Mouse (Mus musculus) duodenum, adult 2 months (tissue): ENCODE data around the gene Gm17571. TPM values are rescaled to one million over a fixed set of nuclear protein-coding genes. Genes with fewer than 3 reads are reported as not detected.

Experiments used
- polyA plus RNA-seq: library from polyadenylated mRNA; depleted of rRNA; stranded (reverse); fragments of >200 nt; gene quantifications from 2 replicates; pipeline ENCODE4 v1.2.3, GENCODE M21; 2012; ENCODE audit warnings: low replicate concordance; rRNA removed

The Gm17571 gene
- polyA plus RNA-seq = not detected in 2 replicates

GRCm38 (mm10) chr9:13446703-13447285 lies at the start of gene Gm17571:
Gene Gm17571 (minus strand): TSS chr9:13446753.

Other genes starting within 250 kb of the Gm17571 start
- 0.02 TPM in 1 of 2 replicates, not detected in the other for gene Jrkl, start 200.9 kb downstream of the Gm17571 start, polyA plus RNA-seq
- gene Ccdc82, start 199.8 kb downstream of the Gm17571 start, polyA plus RNA-seq = 1.2 TPM in 2 replicates
- 0.69 and 1.6 TPM in 2 replicates for gene Maml2, start 148.8 kb downstream of the Gm17571 start, polyA plus RNA-seq